Mouse (Mus musculus): ENCODE measurements around the gene Slc46a2. TPM values are rescaled to one million over a fixed set of nuclear protein-coding genes. Genes with fewer than 3 reads are reported as not detected.

The Slc46a2 gene
- under 1 TPM; 0.12 to 0.37 TPM for total RNA-seq (2021)

GRCm38 (mm10) chr4:59914608-59915403 is at the start of gene Slc46a2:
Gene Slc46a2, minus strand, starts transcription at chr4:59915056.
- intact Hi-C loops (cut with DNase I): no loop called here
- DNase-seq: no peak

DNA sequence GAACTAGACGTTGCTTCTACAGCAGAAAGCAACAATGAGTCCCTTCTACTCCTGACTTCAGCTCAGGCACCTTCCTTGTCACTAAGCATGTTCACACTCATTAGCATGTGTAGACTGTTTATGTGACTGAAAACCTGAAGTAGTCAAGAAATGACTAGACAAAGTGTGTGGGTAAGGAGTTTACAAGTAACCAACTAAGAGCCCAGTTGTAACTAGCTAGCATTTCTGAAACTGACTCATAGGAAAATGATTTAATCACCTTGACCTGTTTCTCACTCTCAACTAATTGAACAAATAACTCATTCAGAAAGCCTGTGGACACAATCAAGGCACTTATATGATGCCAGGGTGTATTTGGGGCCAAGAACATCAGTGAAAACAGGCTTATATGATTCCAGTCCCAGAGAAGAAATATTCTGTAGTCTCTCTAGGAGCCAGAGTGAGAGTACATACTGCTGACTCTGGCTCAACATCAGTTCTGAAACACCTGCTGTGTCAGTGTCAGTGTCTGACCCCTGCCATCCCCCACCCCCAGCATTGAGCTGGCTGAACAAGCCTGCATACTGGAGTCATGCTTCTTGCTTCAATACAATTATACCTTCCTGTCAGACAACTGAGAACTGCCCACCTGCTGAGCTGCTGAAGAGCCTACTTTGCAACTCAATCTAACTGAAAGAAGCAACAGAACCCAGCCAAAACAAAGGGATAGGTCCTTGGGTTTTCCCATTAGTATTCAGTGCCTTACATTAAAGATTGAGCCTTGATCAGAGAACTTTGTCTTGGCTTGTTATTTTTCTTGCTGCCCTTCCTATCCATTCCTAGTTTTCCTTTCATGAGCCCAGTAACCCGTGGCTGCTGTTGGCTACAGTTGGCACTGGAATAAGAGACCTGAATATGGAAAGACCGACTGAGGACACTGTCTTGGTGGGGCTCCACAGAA is 48.8 kb upstream of the Slc46a2 start, which contains the start of gene Mup6:
Mup6 (plus strand) TSS at position 890 of the 940 bp plus-strand sequence.
- DNase-seq: no peak
- intact Hi-C loops (cut with DNase I): no loop called here

GRCm38 (mm10) chr4:59960610-59961009 is 45.8 kb upstream of the Slc46a2 start, which contains the start of gene Mup4:
Gene Mup4, minus strand, starts transcription at chr4:59960710.
- intact Hi-C loops (cut with DNase I): no loop called here
- no peak for DNase-seq

- intact Hi-C loops (cut with DNase I): no loop called here
- no peak for DNase-seq
Observed at GRCm38 (mm10) chr4:59937543-59937942, 22.7 kb upstream of the Slc46a2 start.

- no peak for DNase-seq
- intact Hi-C loops (cut with DNase I): no loop called here
Observed at GRCm38 (mm10) chr4:59932505-59933281, 17.8 kb upstream of the Slc46a2 start.

DNA sequence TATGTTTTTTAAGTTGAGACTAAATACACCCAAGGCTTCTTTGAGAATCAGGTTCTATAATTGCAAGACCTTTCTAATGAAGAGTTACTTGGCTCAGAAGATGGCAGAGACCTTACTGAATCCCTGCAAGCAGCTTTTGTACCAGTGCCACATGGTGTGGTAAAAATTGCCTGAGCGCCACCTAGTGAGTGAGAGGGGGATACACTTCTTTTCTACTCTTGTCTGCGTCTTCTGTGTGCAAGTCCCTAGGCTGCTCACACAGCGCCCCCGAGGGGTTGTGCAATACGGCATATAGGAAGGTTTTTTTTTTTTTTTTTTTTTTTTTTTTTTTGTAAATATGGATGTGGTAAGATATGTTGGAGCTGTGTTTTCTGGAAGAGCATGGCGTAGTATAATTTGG is 13.5 kb upstream of the Slc46a2 start:
- intact Hi-C loops (cut with DNase I): loop anchor here (1.0 to 2.0 kb wide), 2 partner anchors 54 to 142 kb away; no protein-coding TSS in a partner anchor
- DNase-seq: peak; percentile 81 to 82

- no peak for DNase-seq
- intact Hi-C loops (cut with DNase I): loop anchor here (1.0 to 2.0 kb wide), 2 partner anchors 53 to 141 kb away; no protein-coding TSS in a partner anchor
Observed at GRCm38 (mm10) chr4:59927666-59928065, 12.8 kb upstream of the Slc46a2 start.

GRCm38 (mm10) chr4:59925082-59925481 is 10.2 kb upstream of the Slc46a2 start:
- intact Hi-C loops (cut with DNase I): no loop called here
- DNase-seq: no peak

GRCm38 (mm10) chr4:59917966-59918365 is 3.1 kb upstream of the Slc46a2 start:
- intact Hi-C loops (cut with DNase I): no loop called here
- no peak for DNase-seq

DNA sequence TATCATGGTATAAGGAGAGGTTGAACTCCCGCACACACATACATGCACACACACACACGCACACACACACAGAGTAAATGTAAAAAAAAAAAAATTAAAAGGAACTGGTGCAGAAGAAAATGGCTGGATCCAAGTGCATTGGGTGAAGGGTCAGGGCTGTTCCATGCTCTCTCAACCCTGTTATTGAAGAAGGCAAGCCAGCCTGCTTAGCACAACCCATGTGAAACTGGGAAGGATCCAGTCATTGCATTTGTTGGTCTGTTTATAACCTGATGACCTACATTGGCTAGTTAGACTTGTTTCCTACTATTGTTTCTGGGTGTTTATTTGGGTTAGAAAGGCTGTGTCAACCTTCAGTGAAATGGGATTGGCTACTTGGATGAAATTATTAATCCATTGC is 6.1 kb downstream of the Slc46a2 start:
- intact Hi-C loops (cut with DNase I): no loop called here
- no peak for DNase-seq

GRCm38 (mm10) chr4:59907657-59908230 is 7.1 kb downstream of the Slc46a2 start:
- intact Hi-C loops (cut with DNase I): no loop called here

DNA sequence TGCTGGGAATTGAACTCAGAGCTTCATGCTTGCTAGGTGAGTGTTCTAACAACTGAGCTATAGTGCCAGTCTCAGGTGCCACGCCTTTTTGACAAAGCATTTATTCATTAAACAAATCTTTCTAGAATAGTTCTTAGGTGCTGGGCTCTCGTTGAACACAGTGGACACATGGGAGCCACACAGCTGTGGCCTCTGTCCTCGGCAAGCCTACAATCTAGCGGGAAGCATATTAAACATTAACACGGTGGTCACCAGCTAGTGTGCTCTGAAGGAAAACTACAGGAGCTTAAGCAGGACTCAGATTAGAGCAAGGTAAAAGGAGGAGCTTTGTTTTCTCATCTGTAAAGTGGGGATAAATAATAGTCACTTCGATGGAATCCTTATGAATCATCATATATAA is 7.8 kb downstream of the Slc46a2 start:
- DNase-seq: no peak
- intact Hi-C loops (cut with DNase I): no loop called here

More at GRCm38 (mm10) chr4:59907657-59908230, 7.1 kb downstream of the Slc46a2 start:
- no peak for DNase-seq

DNA sequence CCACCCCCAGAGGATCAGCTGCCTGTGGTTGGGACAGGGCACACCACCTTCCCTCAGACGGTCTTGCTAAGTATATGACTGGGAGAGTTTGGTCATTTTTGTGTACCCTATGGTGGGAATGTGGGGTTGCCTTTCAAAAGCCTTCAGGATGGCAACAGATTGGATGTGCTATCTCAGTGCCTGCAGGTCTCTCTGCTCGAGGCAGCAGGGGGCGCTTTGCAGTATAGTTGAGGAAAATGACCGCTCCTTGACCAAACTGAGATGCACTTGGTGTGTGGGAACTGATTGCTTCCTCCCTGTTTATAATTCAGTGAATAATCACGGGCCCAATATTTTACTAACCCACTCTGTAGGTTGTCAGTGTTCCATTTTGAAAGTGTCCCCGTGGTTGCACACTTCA is 12.3 kb downstream of the Slc46a2 start:
- DNase-seq: no peak
- intact Hi-C loops (cut with DNase I): no loop called here

DNA sequence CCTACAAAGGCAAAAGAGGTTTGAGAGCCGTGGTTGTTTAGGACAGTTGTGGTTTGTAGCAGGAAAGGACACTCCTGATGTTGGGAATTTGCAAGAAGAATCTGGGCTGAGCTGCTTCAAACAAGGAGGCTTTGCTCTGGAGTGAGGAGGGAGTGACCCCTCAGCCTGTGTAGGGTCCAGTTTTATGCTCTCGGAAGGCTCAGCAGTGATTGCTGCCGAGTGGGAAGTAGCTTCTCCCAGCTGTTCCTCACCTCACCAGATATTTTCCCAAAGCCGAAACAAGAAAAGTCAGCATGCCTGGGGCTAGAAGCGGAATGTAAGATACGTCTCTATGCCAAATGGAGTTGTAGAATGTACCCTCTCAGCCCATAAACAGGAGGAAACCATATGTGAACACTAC is 13.0 kb downstream of the Slc46a2 start:
- intact Hi-C loops (cut with DNase I): no loop called here
- DNase-seq: no peak

GRCm38 (mm10) chr4:59898521-59898919 is 16.3 kb downstream of the Slc46a2 start:
- intact Hi-C loops (cut with DNase I): no loop called here
- DNase-seq: peak; percentile 40 to 51

DNA sequence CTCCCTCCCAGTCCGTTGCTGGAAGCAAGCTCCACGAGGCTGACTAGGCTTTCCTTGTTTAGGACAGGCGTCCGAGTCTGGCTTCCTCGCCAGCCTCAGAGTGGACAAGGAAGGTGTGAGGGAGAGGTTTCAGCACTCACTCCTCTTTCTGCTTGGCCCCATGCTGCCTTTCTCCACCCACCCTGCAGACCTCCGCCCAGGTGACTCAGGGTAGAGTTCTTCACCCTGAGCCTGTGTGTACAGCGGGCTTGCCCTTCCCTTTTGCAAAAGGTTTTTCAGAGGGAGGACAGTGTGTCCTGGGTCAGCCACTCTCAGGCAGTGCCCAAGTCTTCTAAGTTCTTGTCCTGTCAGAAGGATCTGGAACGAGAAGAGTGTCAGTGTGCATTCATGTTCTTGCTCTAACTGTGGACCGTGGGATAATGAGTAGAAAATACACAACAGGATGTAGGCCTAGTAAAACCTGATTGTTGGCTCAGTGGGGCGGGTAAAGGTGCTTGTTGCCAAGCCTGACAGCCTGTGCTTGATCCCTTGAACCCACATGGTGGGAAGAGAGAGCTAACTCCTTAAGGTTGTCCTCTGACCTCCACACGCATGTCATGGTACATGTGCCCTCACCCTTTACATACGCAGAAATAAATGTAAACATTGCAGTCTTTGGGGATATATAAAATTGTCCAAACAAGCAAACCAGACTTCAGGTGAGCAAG is 16.9 kb downstream of the Slc46a2 start:
- intact Hi-C loops (cut with DNase I): no loop called here
- DNase-seq: no peak

DNA sequence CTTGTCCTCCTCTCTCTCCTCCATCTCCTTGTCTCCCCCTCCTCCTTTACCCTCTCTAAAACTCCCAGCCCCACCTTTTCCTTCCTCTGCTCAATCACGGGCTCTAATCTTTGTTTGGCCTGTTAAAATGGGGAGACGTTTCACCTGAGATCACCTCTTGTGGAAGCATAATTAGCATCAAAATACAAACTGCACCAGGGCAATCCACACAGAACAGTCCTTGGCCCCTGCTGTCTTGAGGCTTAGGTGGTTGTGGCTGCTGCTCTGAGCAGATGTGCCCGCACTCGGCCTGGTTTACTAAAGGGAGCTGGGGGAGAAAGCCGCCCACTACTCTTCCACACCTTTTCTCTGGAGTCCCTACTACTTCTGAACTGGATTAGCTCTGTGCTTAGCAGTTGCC is 18.9 kb downstream of the Slc46a2 start:
- DNase-seq: no peak

DNA sequence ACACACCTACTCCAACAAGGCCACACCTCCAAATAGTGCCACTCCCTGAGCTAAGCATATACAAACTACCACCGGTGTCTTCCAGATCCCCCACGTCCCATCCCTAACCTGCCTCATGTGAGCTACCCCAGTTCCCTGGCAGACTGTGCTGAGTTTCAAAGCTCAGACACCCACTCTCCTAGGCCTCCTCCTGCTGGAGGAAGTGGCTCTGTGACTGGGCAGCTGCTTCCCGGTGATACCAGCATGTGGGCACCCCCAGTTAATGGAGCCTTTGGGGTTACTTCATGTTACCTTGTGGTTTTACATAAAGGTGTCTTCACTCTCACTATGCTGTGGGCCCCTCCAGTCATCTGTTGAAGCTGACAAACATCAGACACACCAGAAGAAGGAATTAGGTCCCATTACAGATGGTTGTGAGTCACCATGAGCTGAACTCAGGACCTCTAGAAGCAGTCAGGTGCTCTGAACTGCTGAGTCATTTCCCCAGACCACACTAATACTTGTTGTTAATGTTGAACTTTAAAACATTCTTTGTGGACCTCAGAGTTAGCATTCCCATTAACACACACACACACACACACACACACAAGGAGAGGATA is 19.8 kb downstream of the Slc46a2 start:
- no peak for DNase-seq
- intact Hi-C loops (cut with DNase I): no loop called here

More for the DNA sequence above, 18.9 kb downstream of the Slc46a2 start:
- intact Hi-C loops (cut with DNase I): no loop called here

- no peak for DNase-seq
- intact Hi-C loops (cut with DNase I): no loop called here
Observed at GRCm38 (mm10) chr4:59894415-59894814, 20.4 kb downstream of the Slc46a2 start.

Data from heart, postnatal 10 days (tissue).